Mouse (Mus musculus): ENCODE measurements around the gene Scube3. TPM values are rescaled to one million over a fixed set of nuclear protein-coding genes. Genes with fewer than 3 reads are reported as not detected.

The Scube3 gene
- 0.92 and 1.0 TPM in 2 replicates for total RNA-seq (2017)

DNA sequence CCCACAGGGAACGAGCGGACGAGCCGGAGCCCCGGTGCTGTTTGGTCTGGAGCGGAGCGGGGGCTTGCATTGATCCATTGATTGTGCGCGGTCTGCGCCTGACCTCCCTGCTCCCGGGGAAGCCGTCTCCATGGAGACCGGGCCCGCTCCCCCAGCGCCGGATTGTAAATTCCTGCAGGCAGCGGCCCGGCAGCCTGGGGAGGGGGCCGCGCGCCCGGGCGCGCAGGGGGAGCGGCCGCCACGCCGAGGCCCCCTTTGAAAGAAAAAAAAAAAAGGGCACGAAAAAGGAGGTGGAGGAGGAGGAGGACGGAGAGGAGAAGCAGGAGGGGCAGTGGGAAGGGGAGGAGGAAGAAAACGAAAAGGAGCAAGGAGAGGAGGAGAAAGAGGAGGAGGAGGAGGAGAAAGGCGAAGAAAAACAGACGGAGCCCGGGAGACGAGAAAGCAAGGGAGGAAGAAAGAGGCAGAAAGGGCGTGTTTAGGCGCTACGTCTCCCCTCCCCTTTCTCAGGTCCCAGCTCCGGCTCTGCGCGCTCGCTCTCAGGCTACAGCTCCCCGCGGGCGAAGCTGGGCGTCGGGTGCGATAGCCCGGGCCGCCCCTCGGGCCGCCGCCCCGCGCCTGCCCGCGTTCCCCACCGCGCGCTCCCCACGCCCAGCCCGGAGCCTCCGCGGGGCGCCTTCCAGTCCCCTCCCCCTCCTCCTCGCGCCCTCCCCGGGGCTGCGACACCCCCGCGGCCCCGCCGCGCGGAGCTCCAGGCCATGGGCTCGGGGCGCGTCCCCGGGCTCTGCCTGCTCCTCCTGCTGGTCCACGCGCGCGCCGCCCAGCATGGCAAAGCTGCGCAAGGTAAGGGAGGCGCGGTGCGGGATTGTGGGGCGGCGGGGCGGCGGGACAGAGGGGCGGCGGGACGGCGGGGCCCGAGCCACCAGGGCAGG lies at the start of gene Scube3:
Scube3 (plus strand) TSS at position 371 of the 929 bp plus-strand sequence.
- no peak; the same call in 1 of the 2 replicates for ATAC-seq (replicated peaks; ENCODE audit: low read depth, poor library complexity, severe bottlenecking)

DNA sequence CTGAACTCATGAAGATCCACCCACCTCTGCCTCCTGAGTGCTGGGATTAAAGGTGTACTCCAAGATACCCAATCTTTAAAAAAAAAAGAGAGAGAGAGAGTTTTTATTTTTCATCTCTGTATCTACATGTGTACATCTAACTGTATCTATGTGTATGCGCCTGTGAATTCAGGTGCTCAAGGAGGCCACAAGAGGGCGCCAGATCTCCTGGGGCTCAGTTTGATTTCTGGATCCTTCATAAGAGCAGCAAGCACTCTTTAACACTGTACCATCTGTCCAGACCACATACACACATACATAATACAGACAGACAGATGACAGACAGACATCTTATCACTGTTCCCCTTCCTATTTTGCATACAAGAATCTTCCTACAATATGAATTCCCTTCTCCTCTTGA lies 49.6 kb upstream of the Scube3 start:
- ATAC-seq (replicated peaks; ENCODE audit: low read depth, poor library complexity, severe bottlenecking) = no peak

DNA sequence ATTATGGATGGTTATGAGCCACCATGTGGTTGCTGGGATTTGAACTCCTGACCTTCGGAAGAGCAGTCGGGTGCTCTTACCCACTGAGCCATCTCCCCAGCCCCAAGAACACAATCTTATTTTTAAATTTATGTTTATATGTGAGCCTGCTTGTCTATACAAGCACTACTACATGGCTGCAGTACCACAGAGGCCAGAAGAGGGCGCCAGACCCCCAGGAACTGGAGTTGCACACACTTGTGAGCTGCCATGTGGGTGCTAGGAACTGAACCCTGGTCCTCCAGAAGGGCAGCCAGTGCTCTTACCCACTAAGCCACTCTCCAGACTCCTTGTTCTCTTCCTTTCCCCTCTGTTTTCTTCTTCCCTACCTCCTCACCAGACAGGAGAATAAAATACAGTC lies 48.1 kb upstream of the Scube3 start:
- ATAC-seq (replicated peaks; ENCODE audit: low read depth, poor library complexity, severe bottlenecking) = no peak

DNA sequence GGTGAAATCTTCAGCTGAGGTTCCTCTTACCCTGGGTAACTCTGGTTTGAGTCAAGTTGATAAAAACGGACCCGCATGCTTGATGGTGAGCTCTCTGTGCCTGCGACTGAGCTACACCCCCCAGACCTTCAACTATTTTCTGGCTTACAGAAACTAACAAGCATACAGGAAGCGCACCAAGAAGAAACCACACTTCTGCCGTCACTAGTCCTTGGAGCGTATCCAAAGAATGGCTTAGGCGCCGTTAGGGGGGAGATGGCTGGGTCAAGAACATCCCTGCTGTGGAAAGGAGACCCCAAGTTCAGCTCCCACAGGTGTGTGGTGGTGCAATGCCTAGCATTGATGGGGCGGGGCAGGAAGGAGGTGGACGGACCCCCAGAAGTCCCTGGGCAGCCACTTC lies 45.5 kb upstream of the Scube3 start:
- ATAC-seq (replicated peaks; ENCODE audit: low read depth, poor library complexity, severe bottlenecking) = peak; percentile 72

DNA sequence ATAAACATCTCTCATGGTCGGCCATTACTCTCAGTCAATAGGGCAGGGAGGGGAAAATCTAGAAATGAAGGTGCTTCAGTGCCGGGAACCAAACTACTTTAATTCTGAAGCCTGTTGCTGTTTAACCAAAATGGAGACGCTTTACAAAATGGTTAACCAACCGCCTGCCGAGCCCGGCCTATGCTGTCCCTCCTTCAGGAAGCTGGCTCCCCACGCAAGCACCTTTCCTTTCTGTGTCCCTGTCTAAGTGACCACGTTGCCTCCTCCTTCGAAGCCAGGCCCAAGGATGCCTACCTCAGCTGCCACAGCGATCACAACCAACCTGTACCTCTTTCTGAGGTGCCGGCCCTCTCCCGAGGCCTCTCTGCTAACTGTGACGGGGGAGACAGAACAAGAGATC lies 44.6 kb upstream of the Scube3 start:
- ATAC-seq (replicated peaks; ENCODE audit: low read depth, poor library complexity, severe bottlenecking) = no peak

DNA sequence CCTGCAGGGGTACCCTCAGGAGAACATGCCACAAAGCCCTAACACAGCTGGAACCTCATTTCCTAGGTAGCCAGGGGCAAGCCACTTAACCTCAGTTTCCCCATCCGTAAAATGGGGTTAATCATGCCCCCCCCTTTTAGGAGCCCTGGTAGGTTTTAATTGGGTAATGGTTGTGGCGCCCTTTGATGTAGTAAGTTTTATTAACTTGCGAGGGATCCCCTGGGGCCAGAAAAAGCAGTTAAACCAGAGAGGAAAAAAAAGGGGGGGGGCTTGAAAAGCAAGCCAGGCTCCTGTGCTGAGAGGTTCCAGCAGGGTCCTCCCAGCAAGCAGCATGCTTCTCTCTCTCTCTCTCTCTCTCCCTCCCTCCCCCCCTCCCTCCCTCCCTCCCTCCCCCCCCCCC lies 42.9 kb upstream of the Scube3 start:
- no peak for ATAC-seq (replicated peaks; ENCODE audit: low read depth, poor library complexity, severe bottlenecking)

DNA sequence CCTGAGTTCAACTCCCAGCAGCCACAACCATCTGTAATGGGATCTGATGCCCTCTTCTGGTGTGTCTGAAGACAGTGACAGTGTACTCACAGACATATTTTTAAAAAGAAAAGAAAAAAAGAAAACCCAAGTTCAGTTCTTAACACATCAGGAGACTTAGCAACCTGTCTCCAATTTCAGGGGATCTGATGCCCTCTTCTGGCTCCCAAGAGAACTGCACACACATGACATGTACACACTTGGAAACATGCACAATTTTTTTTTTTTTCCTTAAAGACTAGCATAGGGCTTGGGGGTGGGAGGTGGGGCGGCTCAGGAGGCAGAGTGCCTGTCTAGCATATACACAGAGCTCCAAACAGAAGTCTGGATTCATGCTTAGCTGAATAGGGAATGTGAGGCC lies 41.3 kb upstream of the Scube3 start:
- ATAC-seq (replicated peaks; ENCODE audit: low read depth, poor library complexity, severe bottlenecking) = no peak

DNA sequence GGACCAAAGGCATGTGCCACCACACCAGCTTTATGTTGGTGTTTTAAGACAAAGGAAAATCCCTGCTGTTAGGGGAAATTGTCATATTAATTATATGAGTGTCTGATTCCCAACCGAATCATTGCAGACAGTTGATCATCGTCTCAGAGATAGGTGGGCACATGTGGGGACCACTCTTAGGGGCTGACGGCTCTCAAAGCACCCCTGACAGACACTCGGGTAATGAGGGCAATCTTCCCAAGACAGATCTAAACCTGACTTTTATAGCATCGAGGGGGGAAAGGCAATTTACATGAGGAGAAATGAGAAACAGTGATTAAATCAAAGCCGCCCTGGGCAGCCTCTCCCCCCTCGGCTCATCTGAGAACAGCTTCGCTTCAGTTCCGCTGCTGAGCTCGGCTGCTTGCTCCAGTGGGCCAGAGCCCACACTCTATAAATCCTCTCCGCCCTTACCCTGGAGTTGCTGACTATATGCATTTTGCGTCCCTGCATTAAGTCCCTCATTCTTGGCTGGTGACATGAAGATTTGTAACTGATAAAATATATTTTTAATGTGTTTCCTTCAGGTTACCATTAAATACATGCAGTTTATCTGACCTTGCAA lies 40.6 kb upstream of the Scube3 start:
- no peak for ATAC-seq (replicated peaks; ENCODE audit: low read depth, poor library complexity, severe bottlenecking)

DNA sequence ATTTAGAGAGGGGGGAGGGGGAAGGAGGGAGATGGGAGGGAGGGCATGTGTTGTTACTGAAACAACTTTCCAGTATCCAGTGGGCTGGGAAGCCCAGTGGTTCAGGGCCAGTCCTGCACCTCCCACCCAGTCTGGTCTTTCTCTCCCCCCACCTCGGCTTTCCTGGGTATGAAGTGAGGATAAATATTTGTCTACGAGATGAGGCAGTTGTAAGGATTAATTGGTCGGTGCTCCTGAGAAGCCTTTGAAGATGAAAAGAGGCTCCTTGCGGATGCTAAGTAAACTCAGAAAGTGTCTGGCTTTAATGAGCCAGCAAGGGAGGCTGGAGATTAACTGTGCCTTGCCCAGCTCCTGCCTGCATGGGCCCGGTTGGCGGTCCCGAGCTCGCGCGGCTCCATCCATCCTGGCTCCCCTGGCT lies 40.0 kb upstream of the Scube3 start:
- ATAC-seq (replicated peaks; ENCODE audit: low read depth, poor library complexity, severe bottlenecking) = no peak

DNA sequence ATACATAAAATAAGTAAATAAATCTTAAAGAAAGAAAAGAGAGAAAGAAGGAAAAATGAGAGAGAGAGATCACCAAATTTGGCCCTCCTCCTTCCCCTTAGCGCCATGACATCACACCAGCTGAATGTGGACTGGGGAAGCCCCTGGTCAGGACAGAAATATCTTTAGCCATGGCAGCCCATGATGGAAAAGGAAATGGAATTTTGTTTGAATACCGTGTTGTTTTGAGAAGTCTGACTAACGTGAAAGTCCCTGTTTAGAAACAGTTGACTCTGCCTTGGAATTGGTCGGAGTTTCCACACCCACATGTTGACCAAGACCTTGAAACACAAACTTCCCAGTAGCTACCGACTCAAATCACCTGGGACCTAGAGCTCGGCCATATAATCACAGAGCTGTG lies 37.5 kb upstream of the Scube3 start:
- ATAC-seq (replicated peaks; ENCODE audit: low read depth, poor library complexity, severe bottlenecking) = no peak

DNA sequence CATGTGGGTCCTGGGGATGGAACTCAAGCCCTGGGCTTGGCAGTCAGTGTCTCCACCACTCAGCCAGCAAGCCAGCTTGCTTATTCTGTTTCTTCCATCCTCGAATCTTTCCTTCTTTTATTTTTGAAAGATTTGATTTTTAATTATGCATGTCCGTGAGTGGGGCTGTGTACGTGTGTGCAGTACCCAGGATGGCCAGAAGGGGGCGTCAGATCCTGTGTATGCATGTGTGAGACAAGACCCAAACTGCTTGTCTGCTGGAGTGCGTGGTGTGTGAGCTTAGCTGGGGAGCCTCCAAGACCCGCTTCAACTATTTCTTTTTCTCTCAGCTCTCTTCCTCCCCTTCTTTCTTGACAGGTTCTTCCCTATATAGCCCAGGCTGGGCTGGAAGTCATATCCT lies 35.6 kb upstream of the Scube3 start:
- no peak for ATAC-seq (replicated peaks; ENCODE audit: low read depth, poor library complexity, severe bottlenecking)

DNA sequence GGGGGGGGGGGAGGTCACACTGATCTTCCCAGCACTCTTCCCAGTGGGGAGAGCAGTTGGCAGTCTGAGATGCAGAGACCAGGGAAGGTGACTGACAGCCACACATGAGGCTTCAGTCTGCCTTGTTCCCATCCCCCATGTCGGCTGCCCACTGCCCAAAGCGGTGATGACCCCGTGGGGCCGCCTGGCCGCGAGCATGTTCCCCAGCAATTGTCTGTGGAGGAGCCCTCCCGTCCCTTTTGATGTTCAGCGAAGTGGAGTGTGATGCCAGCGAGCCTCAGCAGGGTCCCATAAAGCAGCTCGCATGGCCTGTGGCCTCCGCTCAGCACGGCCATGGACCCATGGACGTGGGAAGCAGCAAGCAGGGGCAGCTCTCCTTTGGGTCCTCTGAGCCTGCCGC lies 34.7 kb upstream of the Scube3 start:
- ATAC-seq (replicated peaks; ENCODE audit: low read depth, poor library complexity, severe bottlenecking) = no peak

DNA sequence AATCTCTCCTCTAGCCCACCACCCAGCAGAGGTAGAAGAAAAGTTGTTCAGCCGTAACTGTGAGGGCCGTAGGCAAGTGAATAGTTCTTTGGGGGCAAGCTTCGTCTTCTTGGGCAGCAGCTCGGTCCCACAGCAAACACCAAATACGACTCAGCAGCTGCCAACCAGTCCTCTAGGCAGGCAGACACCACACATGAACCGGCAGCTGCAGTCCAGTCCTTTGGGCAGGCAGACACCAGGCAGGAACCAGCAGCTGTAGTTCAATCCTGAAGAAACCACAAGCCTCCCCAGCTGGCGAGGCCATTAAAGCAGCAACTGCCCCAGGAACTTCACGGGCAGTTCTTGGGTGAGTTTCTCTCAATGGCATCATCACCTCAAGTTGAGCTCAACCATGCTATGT lies 29.7 kb upstream of the Scube3 start:
- no peak for ATAC-seq (replicated peaks; ENCODE audit: low read depth, poor library complexity, severe bottlenecking)

DNA sequence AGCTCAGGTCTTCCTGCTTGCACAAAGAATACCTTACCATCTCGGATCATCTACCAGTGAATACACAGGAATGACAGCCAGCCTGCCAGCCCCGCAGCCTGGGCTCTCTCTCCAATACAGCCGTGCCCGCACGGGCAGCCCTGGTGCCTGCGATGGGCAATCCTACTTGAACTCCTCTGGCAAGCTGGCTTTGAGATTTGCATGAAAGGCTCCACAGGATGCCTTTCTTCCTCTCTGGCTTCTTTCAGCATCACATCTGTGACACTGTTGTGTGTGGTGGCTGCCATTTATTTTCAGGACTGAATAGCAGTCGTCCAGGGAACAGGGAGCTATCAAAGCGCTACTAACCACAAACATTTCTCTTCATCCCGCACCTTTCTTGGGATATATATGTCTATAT lies 25.6 kb upstream of the Scube3 start:
- no peak for ATAC-seq (replicated peaks; ENCODE audit: low read depth, poor library complexity, severe bottlenecking)

DNA sequence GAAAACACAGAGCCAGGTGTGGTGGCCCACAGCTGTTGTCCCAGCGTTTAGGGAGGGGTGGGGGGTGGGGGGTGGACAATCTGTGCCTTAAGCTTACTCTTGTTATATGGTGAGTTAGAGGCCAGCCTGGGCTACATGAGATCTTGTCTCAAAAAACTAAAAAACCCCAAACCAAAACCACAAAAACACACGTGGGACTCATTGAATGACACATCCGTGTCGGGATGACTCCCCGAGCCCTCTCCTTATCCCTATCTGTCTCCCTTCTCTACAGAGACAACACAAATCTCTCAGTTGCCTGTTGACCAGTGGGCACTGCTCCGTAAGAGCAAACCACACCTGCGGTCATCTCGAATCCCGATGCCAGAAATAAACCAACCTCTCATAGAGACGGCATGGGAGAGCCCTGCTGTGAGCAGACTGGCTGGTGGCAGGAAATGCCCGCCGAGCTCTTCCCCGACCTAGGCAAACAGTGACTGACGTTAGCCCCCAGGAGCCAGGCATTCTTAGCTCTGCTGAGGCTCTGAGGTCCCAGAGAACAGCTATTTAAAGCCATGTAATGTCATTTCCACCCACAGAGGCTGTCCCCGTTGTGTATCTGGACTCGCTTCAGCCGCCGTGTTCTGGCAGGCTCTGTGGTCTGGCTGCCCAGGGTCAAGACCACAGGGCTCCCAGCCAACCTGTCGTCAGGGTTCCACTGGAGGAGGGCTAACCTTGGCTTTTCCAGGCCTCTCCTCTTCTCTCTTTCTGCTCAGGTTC lies 24.3 kb upstream of the Scube3 start:
- ATAC-seq (replicated peaks; ENCODE audit: low read depth, poor library complexity, severe bottlenecking) = peak; percentile 57

DNA sequence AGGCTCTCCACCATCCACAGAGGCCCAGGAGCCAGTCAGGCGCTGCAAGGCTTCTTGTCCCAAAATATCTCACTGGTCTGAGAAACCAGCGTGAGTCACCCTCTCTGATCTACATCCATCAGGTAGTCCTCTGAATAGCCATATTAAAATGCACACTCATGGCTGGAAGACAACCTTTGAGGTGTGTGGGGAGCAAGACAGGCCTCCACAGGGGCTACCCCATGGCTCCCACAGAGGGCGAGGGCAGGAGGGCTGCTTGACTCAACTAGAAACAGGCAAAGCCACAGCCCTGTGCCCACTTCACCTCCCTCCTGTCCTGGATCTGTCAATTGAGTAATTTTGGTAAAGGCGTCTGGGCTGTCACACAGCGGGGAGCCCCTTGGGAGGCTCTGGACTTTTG lies 21.5 kb upstream of the Scube3 start:
- ATAC-seq (replicated peaks; ENCODE audit: low read depth, poor library complexity, severe bottlenecking) = no peak

DNA sequence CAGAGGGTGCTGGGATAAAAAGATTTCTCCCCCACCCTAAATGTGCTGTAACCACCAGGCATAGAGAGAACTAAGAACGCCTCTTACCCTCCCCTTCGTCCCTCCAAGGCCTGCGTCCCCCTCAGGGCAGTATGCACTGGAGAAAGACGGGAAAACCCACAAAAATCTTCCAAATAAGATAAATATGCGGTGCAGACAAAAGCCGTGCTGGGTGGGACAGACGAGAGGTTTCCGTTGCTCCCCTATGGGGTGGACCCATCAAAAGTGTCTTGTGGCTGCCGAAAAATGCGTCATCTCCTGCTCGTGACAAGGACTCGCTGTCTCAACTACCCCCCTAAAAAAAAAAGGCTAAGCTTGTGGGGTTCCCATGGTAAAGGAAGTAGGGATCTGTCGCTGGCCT lies 19.0 kb upstream of the Scube3 start:
- ATAC-seq (replicated peaks; ENCODE audit: low read depth, poor library complexity, severe bottlenecking) = no peak

DNA sequence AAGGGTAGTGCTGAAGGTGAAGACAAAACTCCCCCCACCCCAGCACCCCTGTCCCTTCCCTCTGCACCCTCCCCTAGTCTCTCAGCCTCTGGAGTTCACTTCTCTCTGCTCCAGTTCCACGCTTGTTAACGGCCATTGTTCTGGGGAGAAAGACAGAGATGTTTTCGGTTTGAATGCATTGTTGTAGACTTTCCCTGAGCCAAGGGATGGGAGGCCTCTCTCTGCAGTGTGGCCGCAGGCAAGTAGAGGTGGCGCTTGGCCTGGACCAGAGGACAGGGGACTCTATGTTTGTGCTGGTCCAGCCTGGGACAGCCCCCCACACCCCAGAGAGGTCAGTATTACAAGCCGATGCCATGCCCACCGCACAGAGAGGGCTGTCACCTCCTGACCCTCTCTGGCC lies 18.3 kb upstream of the Scube3 start:
- ATAC-seq (replicated peaks; ENCODE audit: low read depth, poor library complexity, severe bottlenecking) = no peak

DNA sequence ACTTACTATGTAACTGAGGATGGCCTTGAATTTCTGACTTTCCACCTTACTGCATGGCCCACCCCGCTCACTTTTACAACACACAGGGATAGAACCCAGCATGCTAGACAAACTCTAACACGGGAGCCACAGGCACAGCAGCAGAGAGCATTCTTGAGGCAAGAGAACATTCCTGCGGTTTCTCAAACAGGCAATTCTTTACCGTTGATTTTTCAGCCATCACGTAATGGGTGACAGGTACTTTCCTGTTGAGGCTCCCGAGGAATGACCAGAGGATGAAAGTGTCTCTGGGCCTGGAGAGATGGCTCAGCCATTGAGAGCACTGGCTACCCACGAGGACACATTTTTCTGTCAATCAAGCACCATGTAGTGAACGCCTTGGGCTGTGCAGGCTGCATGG lies 17.6 kb upstream of the Scube3 start:
- no peak for ATAC-seq (replicated peaks; ENCODE audit: low read depth, poor library complexity, severe bottlenecking)

DNA sequence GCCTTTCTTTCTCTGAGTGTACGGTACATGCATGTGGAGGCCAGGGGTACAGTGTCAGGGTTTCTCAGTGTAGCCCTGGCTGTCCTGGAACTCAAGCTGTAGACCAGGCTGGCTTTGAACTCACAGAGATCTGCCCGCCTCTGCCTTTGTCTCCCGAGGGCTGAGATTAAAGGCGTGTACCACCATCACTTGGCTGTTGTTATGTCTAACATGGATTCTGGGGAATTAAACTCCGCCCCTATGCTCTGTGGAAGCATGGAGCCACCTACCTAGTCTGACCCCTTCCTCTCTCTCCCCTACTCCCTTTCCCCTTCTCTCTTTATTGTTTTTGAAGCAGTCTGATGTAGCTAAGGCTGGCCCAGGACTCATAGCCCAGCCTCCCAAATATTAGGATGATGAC lies 12.1 kb upstream of the Scube3 start:
- no peak for ATAC-seq (replicated peaks; ENCODE audit: low read depth, poor library complexity, severe bottlenecking)
